Mouse (Mus musculus) testis, adult 2 months (tissue): ENCODE results near the gene Nrp1. TPM values are rescaled to one million over a fixed set of nuclear protein-coding genes. Genes with fewer than 3 reads are reported as not detected.

Experiments
- H3K27ac ChIP-seq: fragments of 200-500 bp; 2 replicates; pipeline ENCODE4 v1.5.1; 2012; ENCODE audit warnings: low read depth, low read length; ENCODE audit not compliant: control insufficient read depth, insufficient read depth
- H3K27me3 ChIP-seq: fragments of 200-500 bp; 2 replicates; pipeline ENCODE4 v1.6.1; 2012; ENCODE audit warnings: mild to moderate bottlenecking, low read length, moderate library complexity; ENCODE audit not compliant: control insufficient read depth, insufficient read depth
- H3K36me3 ChIP-seq: fragments of 200-500 bp; 2 replicates; pipeline ENCODE4 v1.6.1; 2012; ENCODE audit warnings: mild to moderate bottlenecking, low read length; ENCODE audit not compliant: control insufficient read depth, insufficient read depth
- H3K4me1 ChIP-seq: fragments of 200-500 bp; 2 replicates; pipeline ENCODE4 v1.6.1; 2012; ENCODE audit warnings: low read length; ENCODE audit not compliant: control insufficient read depth, insufficient read depth
- H3K4me3 ChIP-seq: fragments of 200-500 bp; 2 replicates; pipeline ENCODE4 v1.5.1; 2012; ENCODE audit warnings: low read depth, mild to moderate bottlenecking, low read length, moderate library complexity, mixed read lengths; ENCODE audit not compliant: control insufficient read depth
- CTCF ChIP-seq: fragments of 200-500 bp; IDR thresholded peaks from 2 replicates; pipeline ENCODE4 v1.5.1; 2012; ENCODE audit warnings: low read depth, mild to moderate bottlenecking, inconsistent platforms, low read length, moderate library complexity; ENCODE audit not compliant: control insufficient read depth, insufficient read depth, insufficient replicate concordance
- POLR2A ChIP-seq: fragments of 200-500 bp; IDR thresholded peaks from 2 replicates; pipeline ENCODE4 v1.6.1; 2012; ENCODE audit warnings: low read depth, mild to moderate bottlenecking, inconsistent platforms, low read length, moderate library complexity; ENCODE audit not compliant: control insufficient read depth
- polyA plus RNA-seq: library from polyadenylated mRNA; depleted of rRNA; stranded (reverse); fragments of >200 nt; gene quantifications from 2 replicates; pipeline ENCODE4 v1.2.3, GENCODE M21; 2012

Gene Nrp1
- polyA plus RNA-seq, 1 experiment = 1.7 TPM

DNA sequence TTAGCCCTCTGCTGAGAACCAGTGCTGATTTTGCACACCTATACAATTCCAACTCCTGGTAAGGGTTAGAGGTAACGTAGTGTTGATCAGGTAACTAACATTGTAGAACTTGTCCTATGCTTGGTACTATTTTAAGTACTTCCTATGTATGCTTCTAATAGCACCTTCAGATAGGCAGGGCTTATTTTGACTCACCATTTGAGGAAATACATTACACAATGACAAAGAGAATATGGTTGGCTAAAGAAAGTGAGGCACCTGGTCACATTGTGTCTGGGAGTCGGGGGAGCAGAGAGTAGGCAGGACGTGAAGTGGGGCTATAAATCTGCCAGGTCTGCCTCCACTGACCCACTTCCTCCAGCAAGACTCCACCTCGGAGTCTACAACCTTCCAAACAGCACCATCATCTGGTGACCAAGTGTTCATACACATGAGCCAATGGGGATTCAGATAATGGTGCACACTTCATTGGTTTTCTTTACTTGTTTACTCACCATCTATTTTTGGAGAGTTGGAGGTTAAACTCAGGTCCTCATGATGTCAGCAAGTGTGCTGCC, 159.2 kb downstream of the Nrp1 start:
- H3K36me3 ChIP-seq = no peaks in the 10 kb centered on the region
- H3K27ac ChIP-seq = no peak overlapping the region
- TF ChIP-seq POLR2A (no peak), CTCF (no peak)
- H3K4me3 ChIP-seq = no peak overlapping the region
- no peaks in the 10 kb centered on the region for H3K27me3 ChIP-seq
- no peaks in the 10 kb centered on the region for H3K4me1 ChIP-seq

DNA sequence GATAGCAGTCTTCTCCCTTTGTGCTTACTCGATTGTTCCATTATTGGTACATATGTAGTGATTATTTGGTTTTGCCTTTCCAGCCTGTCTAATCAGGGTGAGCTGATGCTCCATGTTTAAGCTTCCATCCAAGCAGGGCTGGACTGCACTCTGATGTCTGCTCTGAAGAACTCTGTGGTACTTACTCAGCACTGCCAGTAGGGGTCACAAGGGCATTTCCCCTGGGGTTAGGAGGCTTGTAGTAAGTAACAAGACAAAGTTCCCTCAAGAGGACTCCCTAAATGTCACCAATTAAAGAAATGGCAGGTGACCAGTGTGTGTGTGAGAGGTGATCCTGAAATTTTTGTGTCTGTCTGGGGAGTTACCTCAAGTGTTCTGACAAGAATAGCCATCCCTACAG, 161.0 kb downstream of the Nrp1 start:
- H3K36me3 ChIP-seq = no peaks in the 10 kb centered on the region
- no peaks in the 10 kb centered on the region for H3K27me3 ChIP-seq
- no peak overlapping the region for H3K27ac ChIP-seq
- no peak overlapping the region for H3K4me3 ChIP-seq
- H3K4me1 ChIP-seq = no peaks in the 10 kb centered on the region
- TF ChIP-seq POLR2A = no peak
- peak; percentile 10; the same call in 1 of the 2 replicates for TF ChIP-seq CTCF

DNA sequence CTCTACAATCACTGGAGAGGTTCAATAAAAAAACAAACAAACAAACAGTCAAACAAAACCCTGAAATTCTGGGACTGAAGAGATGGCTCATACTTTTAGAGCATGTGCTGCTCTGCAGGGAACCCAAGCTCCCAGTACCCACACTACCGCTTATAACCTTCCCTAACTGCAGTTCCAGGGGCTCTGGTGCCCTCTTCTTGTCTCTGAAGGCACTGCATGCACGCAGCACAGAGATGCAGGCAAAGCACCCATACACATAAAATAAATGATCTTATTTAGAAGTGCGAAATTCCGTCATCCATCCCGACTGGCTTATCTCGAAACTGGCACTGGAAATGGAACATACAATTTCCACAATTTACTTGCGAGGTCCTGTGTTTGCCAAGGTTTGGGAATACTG, 165.4 kb downstream of the Nrp1 start:
- H3K4me1 ChIP-seq = no peaks in the 10 kb centered on the region
- no peak for TF ChIP-seq POLR2A
- no peak for TF ChIP-seq CTCF
- H3K27ac ChIP-seq = no peak overlapping the region
- no peaks in the 10 kb centered on the region for H3K36me3 ChIP-seq
- no peaks in the 10 kb centered on the region for H3K27me3 ChIP-seq
- no peak overlapping the region for H3K4me3 ChIP-seq

DNA sequence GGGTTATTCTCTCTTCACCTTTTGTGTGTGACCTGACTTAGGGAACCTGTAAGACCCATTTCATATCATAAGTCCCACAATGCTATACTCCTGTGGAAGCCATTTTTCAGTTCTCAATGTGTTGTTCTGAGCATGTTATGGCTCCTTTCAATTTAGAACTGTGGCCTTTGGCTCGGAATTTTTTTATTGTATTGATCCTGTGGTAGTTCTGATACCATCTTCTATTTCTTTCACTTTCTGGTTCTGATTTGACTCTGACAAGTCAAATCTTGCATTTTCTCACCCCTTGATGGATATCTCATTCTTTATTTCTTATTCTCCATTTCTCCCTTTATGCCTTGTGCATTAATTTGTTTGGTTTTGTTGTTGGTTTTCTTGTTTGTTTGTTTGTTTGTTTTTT, 167.5 kb downstream of the Nrp1 start:
- TF ChIP-seq CTCF (no peak), POLR2A (no peak)
- no peaks in the 10 kb centered on the region for H3K4me1 ChIP-seq
- no peaks in the 10 kb centered on the region for H3K36me3 ChIP-seq
- H3K27ac ChIP-seq = no peak overlapping the region
- H3K27me3 ChIP-seq = no peaks in the 10 kb centered on the region
- no peak overlapping the region for H3K4me3 ChIP-seq

DNA sequence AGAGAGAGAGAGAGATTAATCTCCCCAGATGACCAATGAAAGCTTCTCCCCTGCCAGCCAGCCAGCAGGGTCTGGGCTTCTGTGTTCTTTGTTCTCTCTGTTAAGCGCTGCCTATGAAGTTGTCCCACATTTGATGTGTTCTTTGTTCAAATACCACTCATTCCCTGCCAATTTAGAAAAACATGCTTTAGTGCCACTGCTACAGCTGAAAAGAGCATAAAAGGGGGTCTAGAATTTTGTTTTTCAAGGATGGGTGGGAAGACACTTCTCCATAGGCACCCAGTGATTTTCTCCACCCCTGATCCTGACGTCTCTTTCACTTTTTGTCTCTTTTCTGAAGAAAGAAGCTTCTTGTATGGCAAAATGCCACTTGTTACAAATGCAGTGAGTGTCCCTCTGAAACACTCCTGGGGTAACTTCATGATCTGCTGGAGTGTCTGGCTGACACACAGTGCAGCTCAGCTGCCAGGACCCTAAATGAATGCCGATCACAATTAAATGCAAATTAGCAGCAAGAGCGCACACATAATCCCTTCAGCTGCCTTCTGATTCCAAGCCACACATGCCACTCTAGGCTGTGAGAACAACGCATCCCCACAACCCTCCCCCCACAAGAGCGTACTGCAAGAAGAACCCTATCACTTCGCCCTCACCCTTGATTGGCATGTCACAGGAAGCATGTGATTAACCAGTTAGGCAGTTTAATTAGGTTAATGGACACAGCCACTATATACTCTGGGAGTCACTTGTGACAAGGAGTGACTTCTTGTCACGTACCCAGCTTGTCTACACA, 170.4 kb downstream of the Nrp1 start:
- Histone ChIP-seq H3K4me1 (no peaks in the 10 kb centered on the region), H3K4me3 (no peak overlapping the region), H3K27ac (no peak overlapping the region), H3K36me3 (no peaks in the 10 kb centered on the region), H3K27me3 (no peaks in the 10 kb centered on the region)
- TF ChIP-seq CTCF (no peak), POLR2A (no peak)

DNA sequence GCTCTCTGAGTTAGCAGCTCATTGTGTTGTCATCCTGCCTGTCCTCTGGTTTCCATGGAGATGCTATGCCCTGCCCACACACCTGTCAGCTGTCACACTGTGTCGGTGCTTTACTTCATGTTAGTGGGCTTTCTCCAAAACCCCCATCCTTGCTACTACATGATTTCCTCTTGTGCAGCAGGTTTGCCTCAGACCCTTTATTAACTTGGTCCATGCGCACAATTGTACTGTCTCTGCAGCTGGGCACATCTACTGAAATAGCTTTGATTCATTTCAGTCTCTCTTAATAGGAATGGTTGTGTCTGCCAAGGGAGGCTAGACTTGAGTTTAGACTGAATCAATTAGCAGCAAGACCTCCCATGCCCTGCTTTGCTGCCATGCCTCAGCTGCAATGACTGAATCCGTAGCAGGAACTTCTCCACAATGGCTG, 176.1 kb downstream of the Nrp1 start:
- H3K36me3 ChIP-seq = no peaks in the 10 kb centered on the region
- H3K27ac ChIP-seq = no peak overlapping the region
- TF ChIP-seq CTCF (no peak), POLR2A (no peak)
- H3K4me3 ChIP-seq = no peak overlapping the region
- H3K4me1 ChIP-seq = no peaks in the 10 kb centered on the region
- no peaks in the 10 kb centered on the region for H3K27me3 ChIP-seq

DNA sequence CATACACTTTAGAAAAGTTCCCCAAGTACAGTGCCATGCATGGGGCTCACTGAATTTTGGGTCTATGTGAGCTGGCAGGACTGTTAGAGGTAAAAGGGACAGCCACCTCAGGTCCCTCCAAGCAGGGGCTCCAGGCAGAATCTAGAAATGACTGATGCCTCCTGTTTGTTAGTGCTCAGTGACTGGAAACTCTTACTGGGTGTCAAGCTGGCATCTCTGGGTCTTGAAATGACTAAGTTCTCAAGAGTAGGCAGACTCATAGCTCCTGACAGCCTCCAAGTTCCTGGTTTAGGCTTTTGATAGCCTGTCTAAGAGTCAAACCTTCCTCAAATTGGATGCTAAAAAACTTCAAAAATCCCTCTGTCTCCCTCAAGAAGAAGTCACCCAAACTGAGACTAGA, 177.3 kb downstream of the Nrp1 start:
- Histone ChIP-seq H3K27ac (no peak overlapping the region), H3K4me3 (no peak overlapping the region), H3K36me3 (no peaks in the 10 kb centered on the region), H3K27me3 (no peaks in the 10 kb centered on the region), H3K4me1 (no peaks in the 10 kb centered on the region)
- TF ChIP-seq CTCF = no peak
- no peak for TF ChIP-seq POLR2A
